Mouse (Mus musculus) ES-CJ7 (cell line): ENCODE measurements at regions not wholly inside any gene's neighbourhood (a gene's known extent, or its start where the extent isn't known, plus 50 kb on each side); places are given as distances from the start of the nearest gene placed in this dataset.
"Not testable (repeated sequence)": the region's sequence is repeated elsewhere in the genome, so short reads cannot be mapped to it uniquely, and the experiment has no call there.

ENCODE experiments used
- DNase-seq: peaks from one replicate; pipeline ENCODE4 v3.0.0; 2011; ENCODE audit warnings: low read depth, low spot score

GRCm38 (mm10) chrY:4150031-4150430 is 378.6 kb downstream of the Gm3376 start:
- DNase-seq, result peak; percentile 76

GRCm38 (mm10) chrY:4150681-4151080 is 379.2 kb downstream of the Gm3376 start:
- not testable (repeated sequence) for DNase-seq

DNA sequence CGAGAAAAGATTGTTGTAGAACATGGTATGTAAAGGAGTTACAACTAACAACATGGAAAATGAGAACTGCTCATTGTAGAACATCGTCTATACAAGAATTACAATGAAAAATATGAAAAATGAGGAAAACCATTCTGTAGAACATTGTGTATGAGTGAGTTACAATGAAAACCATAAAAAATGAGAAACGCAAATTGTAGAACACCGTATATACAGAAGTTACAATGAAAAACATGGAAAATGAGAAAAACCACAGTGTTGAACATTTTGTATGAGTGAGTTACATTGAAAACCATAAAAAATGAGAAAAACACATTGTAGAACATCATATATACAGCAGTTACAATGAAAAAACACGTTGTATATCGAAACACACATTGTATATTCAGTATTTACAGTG is 381.5 kb downstream of the Gm3376 start:
- not testable (repeated sequence) for DNase-seq

DNA sequence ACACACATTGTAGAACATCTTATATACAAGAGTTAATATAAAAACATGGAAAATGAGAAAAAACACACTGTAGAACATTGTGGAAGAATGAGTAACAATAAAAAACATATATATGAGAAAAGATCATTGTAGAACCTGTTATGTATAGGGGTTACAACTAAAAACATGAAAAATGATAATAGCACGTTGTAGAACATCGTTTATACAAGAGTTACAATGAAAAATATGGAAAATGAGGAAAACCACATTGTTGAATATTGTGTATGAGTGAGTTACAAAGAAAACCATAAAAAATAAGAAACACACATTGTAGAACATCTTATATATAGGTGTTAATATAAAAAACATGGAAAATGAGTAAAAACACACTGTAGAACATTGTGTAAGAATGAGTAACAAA is 388.9 kb downstream of the Gm3376 start:
- DNase-seq, result no peak
